Mouse (Mus musculus) erythroblast, embryonic 14.5 days (primary cell): ENCODE data around the gene Rtl10.

Experiments
- GATA1 ChIP-seq: IDR thresholded peaks from 2 replicates; pipeline ENCODE4 v1.6.1; 2012; ENCODE audit warnings: low read length, inconsistent platforms, mixed read lengths
- TAL1 ChIP-seq: IDR thresholded peaks from 3 replicates; pipeline ENCODE4 v1.6.1; 2012; ENCODE audit warnings: low read length, inconsistent platforms, mixed read lengths

- no peak for TF ChIP-seq GATA1
- no peak for TF ChIP-seq TAL1
Measured at GRCm38 (mm10) chr16:18471381-18471955, 27.2 kb upstream of the Rtl10 start.
